Mouse (Mus musculus): ENCODE data around the gene Zfand3.

DNA sequence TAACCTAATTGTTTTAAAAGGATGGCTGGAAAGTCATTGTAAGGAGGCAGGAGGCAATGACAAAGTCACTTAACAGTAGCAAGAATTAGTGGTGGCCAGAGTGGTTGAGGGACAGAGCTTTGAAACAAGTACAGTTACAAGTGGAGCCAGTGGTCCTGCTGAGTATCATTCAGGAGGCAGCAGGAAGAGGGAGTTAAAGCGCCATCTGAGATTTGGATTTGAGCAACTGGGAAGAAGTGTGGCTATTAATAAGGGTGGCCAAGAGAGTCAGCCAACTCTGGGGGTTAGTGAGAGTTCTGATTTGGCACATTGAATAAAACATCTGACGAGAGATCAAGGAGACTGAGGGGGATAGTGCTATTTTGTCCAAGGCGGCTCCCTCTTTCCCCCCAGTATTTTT lies 54.1 kb downstream of the Zfand3 start:
- TF ChIP-seq POLR2A (IDR thresholded peaks at IDR 0.05; ENCODE audit: borderline replicate concordance, insufficient read depth, low read length) = no peak
- TF ChIP-seq CTCF (IDR thresholded peaks at IDR 0.05; ENCODE audit: borderline replicate concordance, insufficient read depth, low read depth, low read length) = no peak

Data from cerebellum, adult 2 months (tissue).